23 mouse cellular contexts compared by ENCODE assay signal in the genomic region with DNA sequence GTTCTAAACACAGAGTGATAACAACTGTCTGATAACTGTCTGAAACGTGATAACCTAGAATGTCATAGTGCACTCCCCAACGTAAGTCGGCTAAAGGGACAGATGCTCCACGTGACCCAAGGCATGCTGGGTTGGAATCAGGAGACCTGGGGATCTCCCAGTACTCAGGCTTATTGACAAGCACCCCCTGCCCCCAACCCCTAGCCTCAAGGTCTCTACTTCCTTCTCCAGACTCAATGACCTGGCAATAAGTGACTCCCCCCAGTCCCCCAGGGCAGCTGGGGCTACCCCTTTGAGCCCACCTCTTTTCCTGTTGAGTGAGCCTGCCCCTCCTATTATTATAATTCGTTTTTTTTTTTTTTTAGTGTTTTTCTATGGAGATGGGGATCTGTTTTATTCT. TPM values are rescaled to one million over a fixed set of nuclear protein-coding genes. Genes with fewer than 3 reads are reported as not detected.
DNase-seq lines count a peak whose midpoint lies in the region; ATAC-seq and TF ChIP-seq lines count a peak whose summit lies in the region.
"Had no signal": no experiment of that assay in that cellular context is flagged by ENCODE, and none has a peak within 500 bp of the region (broad histone marks: within the 10 kb centered on the region; RNA-seq: fewer than 3 reads in every experiment).

No protein-coding gene starts in this region.

- no peaks in the 10 kb centered on the region for H3K27me3 ChIP-seq in spleen, adult 2 months (ENCODE audit: control insufficient read depth, insufficient read depth, low read length)
- H3K27me3 ChIP-seq: embryonic facial prominence, embryonic 15.5 days; forebrain, embryonic 15.5 days had no signal

- DNase-seq in gastrocnemius, adult 2 months: no peak
- DNase-seq in gastrocnemius, postnatal 36 days: no peak
- DNase-seq in spleen, adult 2 months (ENCODE audit: low read depth in 1 of 2, low spot score in 2 of 2): no peak
- DNase-seq in spleen, adult 12 weeks (ENCODE audit: low spot score): no peak
- no peak for DNase-seq in frontal cortex, adult 2 months (ENCODE audit: extremely low spot score in 1 of 2, low spot score in 1 of 2)
- DNase-seq: adrenal gland, adult 8-10 months; adrenal gland, postnatal 36 days; cerebellum, adult 11 months; cerebellum, adult 8-10 months; cerebellum, postnatal 14 days; embryo, embryonic 11 days; gastrocnemius, postnatal 14 days; heart, postnatal 14 days had no signal

- intact Hi-C loops in gastrocnemius, adult 2 months (cut with DNase I): no loop called here
- intact Hi-C loops in gastrocnemius, postnatal 36 days (cut with DNase I): no loop called here

- WGBS in spleen, adult 2 months: 50% methylated on average over 5 of the region's 5 CpGs

- peaks cover 75% of the 10 kb centered on the region for H3K4me1 ChIP-seq in spleen, adult 2 months (ENCODE audit: control insufficient read depth, insufficient read depth, insufficient read length)
- peaks cover 72% of the 10 kb centered on the region for H3K4me1 ChIP-seq in brown adipose tissue, adult 24 weeks (ENCODE audit: control insufficient read depth, insufficient read depth, insufficient read length, low read length)
- H3K4me1 ChIP-seq: forebrain, embryonic 15.5 days had no signal

- peaks cover 5% of the 10 kb centered on the region for H3K36me3 ChIP-seq in spleen, adult 2 months (ENCODE audit: control insufficient read depth, insufficient read depth, low read length)
- H3K36me3 ChIP-seq: embryonic facial prominence, embryonic 15.5 days; forebrain, embryonic 15.5 days; heart, embryonic 10.5 days; hindbrain, embryonic 10.5 days had no signal

- peak overlapping the region; percentile 43; the same call in 1 of the 2 replicates for H3K27ac ChIP-seq in gastrocnemius, adult 2 months
- 0 out of 2 replicates have a peak overlapping the region, but pooled peaks have one; percentile 37 for H3K27ac ChIP-seq in spleen, adult 2 months (ENCODE audit: insufficient read depth, low read length)
- 0 out of 2 replicates have a peak overlapping the region, but pooled peaks have one; percentile 24 for H3K27ac ChIP-seq in brown adipose tissue, adult 24 weeks (replicated peaks; ENCODE audit: low read depth, low read length)
- H3K27ac ChIP-seq: embryonic facial prominence, embryonic 15.5 days; forebrain, embryonic 15.5 days; heart, embryonic 10.5 days; hindbrain, embryonic 14.5 days had no signal

- ATAC-seq in monocyte, adult 5-6 weeks (replicated peaks; ENCODE audit: insufficient number of reproducible peaks, low FRiP score, low TSS enrichment, poor library complexity, severe bottlenecking): no peak
- ATAC-seq: forebrain, embryonic 15.5 days had no signal

- no peak for TF ChIP-seq CTCF in gastrocnemius, adult 2 months (IDR thresholded peaks at IDR 0.05)
- no peak for TF ChIP-seq CTCF in spleen, adult 2 months (IDR thresholded peaks at IDR 0.05; ENCODE audit: extremely low read depth, insufficient read depth, insufficient read length, insufficient replicate concordance)

- H3K4me3 ChIP-seq in gastrocnemius, adult 2 months: no peak overlapping the region
- no peak overlapping the region for H3K4me3 ChIP-seq in spleen, adult 2 months (ENCODE audit: extremely low read depth, insufficient read depth, insufficient read length)
- H3K4me3 ChIP-seq in brown adipose tissue, adult 24 weeks (ENCODE audit: insufficient read depth, low read depth, low read length): no peak overlapping the region
- H3K4me3 ChIP-seq: embryonic facial prominence, embryonic 15.5 days; erythroblast, embryonic 14.5 days; forebrain, embryonic 15.5 days; heart, embryonic 10.5 days; hindbrain, embryonic 10.5 days had no signal

- TF ChIP-seq POLR2A in spleen, adult 2 months (IDR thresholded peaks at IDR 0.05; ENCODE audit: low read depth, low read length): no peak

RNA-seq across cellular contexts. Expression of a gene that starts 29.6 kb away (rescaled TPM):
- total RNA-seq in gastrocnemius, adult 2 months (2021): 1 to 10 TPM; 1.9 to 3.8 TPM
- total RNA-seq in gastrocnemius, postnatal 36 days (2021): 1 to 10 TPM; 2.0 to 2.5 TPM
- polyA plus RNA-seq in spleen, adult 2 months (2012; rRNA removed): 82.8 and 87.0 TPM in 2 replicates
- polyA plus RNA-seq in brown adipose tissue, adult 24 weeks (2012; ENCODE audit: insufficient read depth, insufficient read length, missing spikeins): 4.3 and 5.5 TPM in 2 replicates
- 4.2 and 4.6 TPM in 2 replicates for polyA plus RNA-seq in frontal cortex, adult 2 months (2012; rRNA removed)
- 432 to 527 TPM (median 505 TPM) in 3 replicates for total RNA-seq in monocyte, adult 5-6 weeks (2017)

RNA-seq across cellular contexts. Expression of a gene that starts 30.8 kb away (rescaled TPM):
- total RNA-seq in gastrocnemius, adult 2 months (2021): 1 to 10 TPM; 1.0 to 2.0 TPM
- 1 to 10 TPM in 1 of 2 experiments, under 1 TPM in 1; 0.84 to 1.2 TPM for total RNA-seq in gastrocnemius, postnatal 36 days (2021)
- polyA plus RNA-seq in spleen, adult 2 months (2012; rRNA removed): 0.16 and 0.54 TPM in 2 replicates
- polyA plus RNA-seq in brown adipose tissue, adult 24 weeks (2012; ENCODE audit: insufficient read depth, insufficient read length, missing spikeins): not detected in 2 replicates
- 0.34 and 0.64 TPM in 2 replicates for polyA plus RNA-seq in frontal cortex, adult 2 months (2012; rRNA removed)
- 9.8 to 11.3 TPM (median 10.5 TPM) in 3 replicates for total RNA-seq in monocyte, adult 5-6 weeks (2017)
- total RNA-seq: common myeloid progenitor, adult 5-6 weeks; granulocyte monocyte progenitor cell, adult 5-6 weeks had no signal
- polyA plus RNA-seq: embryonic facial prominence, embryonic 15.5 days; erythroblast, embryonic 14.5 days; heart, embryonic 10.5 days; hindbrain, embryonic 10.5 days; hindbrain, embryonic 14.5 days had no signal

Comparison
In these comparisons a context has a peak if more than half of its experiments do, and no peak if none do; other contexts are left out.
1. RNA of a gene that starts 29.6 kb away (total RNA-seq): 432 to 527 TPM in monocyte, adult 5-6 weeks; 1.9 to 3.8 TPM in gastrocnemius, adult 2 months and 2.0 to 2.5 TPM in gastrocnemius, postnatal 36 days; every median in the first group is over 10 times any median in the second.
2. Peak in every context shown above with its lines, with median percentiles within 50 percentile points of each other: H3K27ac ChIP-seq.